Mouse (Mus musculus): ENCODE results near the gene Psmd9.

Gene Psmd9

GRCm38 (mm10) chr5:123169284-123169683 lies at the start of gene Psmd9:
Gene Psmd9, plus strand, starts transcription at chr5:123169413.
- DNase-seq (ENCODE audit: low spot score in 2 of 2): no peak

DNA sequence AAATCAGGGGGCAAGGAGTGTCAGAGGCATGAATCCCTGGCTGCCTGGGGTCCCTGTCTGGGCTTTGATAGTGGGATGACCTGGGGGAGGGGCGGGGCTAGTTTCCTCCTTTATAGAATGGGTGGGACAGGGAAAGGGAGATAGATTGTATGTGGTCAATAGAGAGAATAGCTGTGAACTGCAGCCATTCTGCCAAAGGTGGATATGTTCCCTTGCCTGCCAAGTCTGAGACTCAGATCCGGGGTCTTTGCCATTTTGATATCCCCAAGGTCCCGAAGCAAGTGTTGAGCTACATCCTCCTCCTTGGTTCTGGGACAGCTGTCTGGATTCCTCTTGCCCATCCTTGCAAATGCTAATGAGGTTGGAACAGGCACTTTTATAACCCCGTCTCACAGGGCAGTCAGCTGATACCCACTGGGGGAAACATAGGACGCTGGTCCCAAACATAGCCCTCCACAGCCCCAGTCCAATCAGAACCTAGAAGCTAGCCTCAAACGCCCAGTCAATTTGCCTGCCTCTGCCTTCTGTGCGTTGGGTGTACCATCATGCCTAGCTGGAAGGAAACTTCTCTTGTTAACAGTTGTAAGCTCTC lies 48.5 kb upstream of the Psmd9 start:
- DNase-seq (ENCODE audit: low spot score in 2 of 2): no peak

DNA sequence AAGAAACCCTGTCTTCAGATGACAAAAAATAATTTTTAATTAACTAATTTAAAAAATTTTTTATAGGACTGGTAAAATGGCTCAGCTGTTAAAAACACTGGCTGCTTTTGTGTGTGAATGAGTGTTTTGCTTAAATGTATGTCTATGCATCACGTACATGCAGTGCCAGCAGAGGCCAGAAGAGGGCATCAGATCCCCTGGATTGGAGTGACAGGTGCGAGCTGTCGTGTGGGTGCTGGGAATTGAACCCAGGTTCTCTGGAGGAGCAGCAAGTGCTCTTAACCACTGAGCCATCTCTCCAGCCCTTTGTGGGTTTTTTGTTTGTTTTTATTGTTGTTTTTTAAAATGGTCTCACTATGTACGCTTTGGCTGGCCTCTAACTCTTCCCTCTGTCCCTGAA lies 47.0 kb upstream of the Psmd9 start:
- DNase-seq (ENCODE audit: low spot score in 2 of 2): no peak

GRCm38 (mm10) chr5:123125105-123125504 lies 44.1 kb upstream of the Psmd9 start:
- DNase-seq (ENCODE audit: low spot score in 2 of 2): no peak

DNA sequence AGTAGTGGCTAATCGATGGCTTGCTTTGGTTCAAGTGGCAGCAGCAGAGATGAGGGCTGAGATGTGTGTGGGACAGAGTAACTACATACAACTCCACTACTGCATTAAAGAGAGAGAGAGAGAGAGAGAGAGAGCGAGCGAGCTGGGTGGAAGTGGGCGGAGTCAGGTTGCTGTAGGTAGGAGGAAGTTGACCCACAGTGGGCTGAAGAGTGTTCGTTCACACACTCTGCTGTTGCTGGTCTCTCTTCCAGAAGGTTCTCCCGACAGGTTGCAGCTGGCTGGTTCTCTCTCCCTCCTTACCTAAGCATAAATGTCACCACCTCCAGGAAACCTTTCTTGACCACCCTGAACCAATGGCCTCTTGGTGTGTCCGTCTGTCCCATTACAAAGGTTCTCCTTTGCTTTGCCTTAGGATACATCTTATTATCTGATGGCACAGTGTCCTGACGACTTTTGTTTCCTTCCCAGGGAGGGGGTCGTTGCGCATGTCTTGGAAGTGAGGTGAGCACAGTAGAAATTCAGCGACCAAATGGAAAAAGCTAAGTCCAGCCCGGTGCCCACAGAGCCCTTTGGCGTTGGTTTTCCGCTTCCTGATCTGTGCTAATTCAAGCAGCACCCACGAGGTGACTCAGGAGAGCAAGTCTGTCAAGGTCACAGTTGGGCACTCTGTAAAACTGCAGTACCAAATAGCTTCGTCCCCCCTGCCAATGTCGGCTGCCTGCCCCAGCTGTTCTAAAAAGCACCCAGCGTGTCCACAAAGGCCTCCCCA lies 43.4 kb upstream of the Psmd9 start:
- no peak for DNase-seq (ENCODE audit: low spot score in 2 of 2)

DNA sequence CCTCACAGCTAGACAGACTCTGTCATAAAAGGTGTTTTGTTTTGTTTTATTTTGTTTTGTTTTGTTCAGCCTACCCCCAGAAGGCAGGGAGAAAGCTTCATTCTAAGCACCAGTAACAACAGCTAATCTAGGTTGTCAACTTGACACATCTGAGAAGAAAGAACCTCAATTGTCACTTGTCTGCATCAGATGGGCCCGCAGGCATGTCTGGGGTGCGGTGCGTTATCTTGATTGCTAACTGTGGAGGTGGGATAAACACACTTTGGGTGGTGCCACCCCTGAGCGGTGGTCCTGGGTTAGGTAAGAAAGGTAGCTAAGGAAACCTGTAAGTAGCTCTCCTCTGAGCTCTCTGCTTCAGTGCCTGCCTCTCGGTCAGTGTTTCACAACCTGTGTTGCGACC lies 42.2 kb upstream of the Psmd9 start:
- no peak for DNase-seq (ENCODE audit: low spot score in 2 of 2)

GRCm38 (mm10) chr5:123128426-123129169 lies 40.6 kb upstream of the Psmd9 start:
- DNase-seq (ENCODE audit: low spot score in 2 of 2): no peak

GRCm38 (mm10) chr5:123129170-123129757 lies 39.9 kb upstream of the Psmd9 start:
- DNase-seq (ENCODE audit: low spot score in 2 of 2): no peak

GRCm38 (mm10) chr5:123130030-123130813 lies 39.0 kb upstream of the Psmd9 start:
- no peak for DNase-seq (ENCODE audit: low spot score in 2 of 2)

DNA sequence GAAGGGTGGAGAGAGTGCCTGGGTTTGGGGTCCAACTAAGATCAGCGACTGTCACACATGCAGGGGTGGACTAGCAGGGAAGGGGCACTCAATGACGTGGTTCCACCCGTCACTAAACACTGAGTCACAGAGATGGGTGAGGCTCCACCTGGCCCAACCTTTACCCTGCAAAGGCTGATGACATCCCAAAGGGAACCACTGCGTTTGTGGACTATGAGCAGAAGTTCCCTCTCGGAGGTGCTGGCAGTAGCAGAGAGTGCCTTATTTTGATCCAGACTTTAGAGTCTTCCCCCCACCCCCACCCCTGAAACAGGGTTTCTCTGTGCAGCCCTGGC lies 38.4 kb upstream of the Psmd9 start:
- no peak for DNase-seq (ENCODE audit: low spot score in 2 of 2)

DNA sequence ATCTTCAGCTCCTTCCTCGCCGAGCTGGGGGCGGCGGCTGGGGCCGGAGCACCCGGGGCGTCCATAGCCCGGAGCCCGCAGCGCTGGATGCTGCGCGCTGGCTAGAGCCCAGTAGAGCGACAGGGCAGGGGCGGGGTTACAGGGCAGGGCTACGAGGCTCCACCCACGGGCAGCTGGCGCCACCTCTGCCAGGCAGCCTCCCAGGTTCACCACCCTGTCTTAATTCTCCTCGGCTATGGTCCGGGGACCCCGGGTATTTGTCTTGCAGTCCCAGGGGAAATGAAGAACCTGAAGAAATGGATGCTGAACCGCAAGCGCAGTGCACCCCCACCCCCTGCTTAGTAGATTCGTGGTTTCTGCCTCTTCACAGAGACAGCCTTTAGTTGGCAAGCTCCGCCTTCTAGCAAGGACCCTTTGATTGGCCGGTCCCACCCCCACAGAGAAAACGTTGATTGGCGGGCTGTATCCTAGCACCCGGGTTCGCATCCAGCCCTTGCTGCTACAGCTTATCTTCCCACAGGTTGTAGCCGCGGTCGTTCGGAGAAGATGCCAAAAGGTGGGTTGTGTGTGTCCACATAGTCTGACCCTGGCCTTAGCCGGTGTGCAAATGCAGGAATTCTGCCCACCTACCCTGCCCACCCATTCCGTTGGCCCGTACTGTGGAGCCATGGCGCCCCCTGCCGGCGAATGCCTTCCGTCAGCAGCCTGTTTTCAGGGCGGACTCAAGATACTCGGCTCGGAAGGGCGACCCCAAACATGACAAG lies 36.7 kb upstream of the Psmd9 start, which contains the start of gene Rhof:
Gene Rhof (minus strand): TSS at position 385 of the 764 bp plus-strand sequence.
- DNase-seq (ENCODE audit: low spot score in 2 of 2): peak; percentile 78 to 82

DNA sequence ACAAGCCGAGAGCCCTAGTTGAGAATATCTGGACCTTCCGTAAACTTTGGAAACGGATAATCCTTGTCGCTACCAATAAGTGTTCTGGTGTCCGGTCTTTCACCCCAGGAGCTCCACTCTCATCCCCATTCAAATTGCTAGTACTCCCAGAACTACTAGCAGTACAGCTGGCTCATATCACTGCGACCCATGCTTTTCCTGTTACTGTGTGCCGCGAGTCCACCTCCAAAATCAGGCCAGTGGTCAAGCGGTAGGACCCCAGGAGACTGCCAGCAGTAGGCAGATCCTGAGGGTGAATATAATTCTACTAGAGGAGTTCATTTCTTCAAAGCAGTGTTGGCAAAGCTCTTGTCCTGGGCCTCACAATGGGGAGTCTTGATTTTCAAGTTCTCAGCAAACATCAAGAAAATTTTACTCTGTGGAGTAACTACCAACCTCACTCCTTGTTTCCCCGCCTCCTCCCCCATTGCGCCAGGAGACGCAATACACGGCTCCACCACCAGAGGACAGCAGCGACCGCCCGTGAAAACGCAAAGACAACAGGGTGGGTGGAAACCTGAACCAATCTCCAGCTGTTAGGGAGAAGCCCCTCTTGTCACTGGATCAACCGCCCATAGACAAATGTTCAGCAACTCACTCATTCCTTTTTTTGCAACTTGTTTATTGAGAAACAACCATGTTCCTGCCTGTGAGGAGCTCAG lies 36.0 kb upstream of the Psmd9 start:
- DNase-seq (ENCODE audit: low spot score in 2 of 2): peak in 1 of 2 experiments; percentile 71

GRCm38 (mm10) chr5:123133784-123134143 lies 35.4 kb upstream of the Psmd9 start:
- no peak for DNase-seq (ENCODE audit: low spot score in 2 of 2)

GRCm38 (mm10) chr5:123134186-123134874 lies 34.9 kb upstream of the Psmd9 start:
- no peak for DNase-seq (ENCODE audit: low spot score in 2 of 2)

DNA sequence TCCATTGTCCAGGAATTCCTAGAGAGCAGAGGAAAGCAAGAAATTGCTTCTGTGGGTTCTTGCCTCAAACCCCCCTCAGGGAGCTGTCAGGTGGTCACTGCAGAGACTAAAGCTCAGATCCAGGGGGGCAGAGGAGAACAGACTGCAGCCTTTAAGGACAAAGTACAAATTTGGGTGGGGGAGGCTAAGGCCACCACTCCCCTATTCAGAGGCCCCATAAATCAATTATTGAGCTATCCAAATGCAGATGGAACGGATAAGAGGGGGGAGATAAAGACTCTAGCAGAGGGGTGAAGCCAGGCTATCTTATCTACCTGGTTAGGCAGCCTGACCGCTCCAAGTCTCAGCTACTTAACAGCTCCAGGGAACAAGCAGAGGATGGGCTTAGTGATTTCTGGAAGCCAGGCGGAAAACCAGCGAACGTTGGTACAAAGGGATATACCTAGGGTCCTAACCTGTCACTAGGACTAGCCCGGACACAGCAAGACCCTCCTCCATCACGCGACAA lies 34.3 kb upstream of the Psmd9 start:
- DNase-seq (ENCODE audit: low spot score in 2 of 2): no peak

DNA sequence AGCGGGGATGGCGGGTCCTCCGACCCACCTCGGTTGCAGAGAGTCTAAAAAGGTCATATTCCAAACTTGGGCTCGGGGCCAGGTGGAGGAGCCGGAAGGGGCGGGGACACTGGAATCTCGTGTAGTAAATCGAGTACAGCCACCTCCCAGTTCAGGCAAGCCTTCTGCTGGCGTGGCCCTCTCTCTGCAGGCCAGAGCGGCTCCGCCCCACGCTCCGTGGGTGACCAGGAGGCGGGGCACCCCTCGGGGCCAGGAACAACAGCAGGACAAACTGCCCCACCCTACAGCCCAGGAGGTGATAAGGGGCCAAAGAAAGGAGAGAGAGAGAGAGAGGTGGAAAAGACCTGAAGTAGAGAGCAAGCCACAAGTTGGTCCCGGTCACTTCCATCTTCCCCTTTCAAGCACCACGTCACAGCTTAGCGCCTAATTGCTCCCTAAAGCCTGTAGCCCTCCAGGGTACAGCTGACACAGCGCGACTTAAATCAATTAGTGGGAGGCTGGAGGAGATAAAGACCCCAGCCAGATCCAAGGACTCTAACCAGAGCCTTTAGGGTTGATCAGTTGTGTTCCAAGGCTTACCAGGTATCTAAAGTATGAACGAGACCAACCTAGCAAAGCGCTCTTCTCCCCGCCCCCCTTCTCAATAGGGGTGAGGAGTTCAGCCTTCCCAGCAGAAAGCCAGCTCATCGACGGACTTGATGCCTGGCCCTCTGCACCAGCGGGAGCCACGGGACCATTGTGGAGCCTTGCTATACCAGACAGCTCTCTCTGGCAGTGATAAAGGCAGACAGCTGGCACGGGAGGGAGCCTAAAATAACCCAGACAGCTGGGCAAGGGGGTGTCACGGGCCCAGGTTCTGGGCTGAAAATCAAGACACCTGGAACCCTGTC lies 33.5 kb upstream of the Psmd9 start:
- no peak for DNase-seq (ENCODE audit: low spot score in 2 of 2)

DNA sequence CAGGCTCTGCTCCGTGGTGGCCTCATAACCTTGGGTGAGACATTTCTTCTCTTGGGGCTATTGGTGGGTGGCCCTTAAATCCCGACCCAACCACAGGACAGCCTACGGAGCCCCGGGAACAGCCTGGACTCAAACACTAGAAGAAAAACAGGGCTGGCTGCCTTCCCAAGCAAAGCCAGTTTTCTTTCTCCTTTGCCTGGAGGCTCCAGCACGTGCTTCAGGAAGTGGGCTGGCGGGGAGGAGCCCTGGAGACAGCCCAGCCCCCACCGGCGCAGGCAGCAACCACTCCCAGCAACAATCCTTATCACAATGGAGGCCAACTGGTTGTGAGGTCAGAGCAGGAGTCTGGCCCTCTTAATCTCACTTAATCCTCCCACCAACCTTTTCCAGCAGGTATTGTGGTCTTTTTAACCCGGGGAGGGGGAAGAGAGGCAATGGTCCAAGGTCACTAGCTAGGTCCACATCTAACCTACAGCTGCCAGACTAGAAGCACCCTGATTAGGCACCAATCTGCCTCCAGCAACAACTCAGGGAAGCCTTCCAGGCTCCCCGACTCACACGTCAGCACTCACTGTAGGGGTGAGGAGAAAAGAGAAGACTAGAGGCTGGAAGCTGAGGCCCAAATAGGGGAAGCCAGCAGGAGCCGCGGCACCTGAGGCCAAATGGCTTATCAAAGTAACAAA lies 32.7 kb upstream of the Psmd9 start:
- peak; percentile 84 to 91 for DNase-seq (ENCODE audit: low spot score in 2 of 2)

Data from right cerebral cortex, postnatal 36 days (tissue).